Mouse (Mus musculus) CH12F3 (cell line): ENCODE measurements at regions not wholly inside any gene's neighbourhood (a gene's known extent, or its start where the extent isn't known, plus 50 kb on each side); places are given as distances from the start of the nearest gene placed in this dataset.
"Not testable (repeated sequence)": the region's sequence is repeated elsewhere in the genome, so short reads cannot be mapped to it uniquely, and the experiment has no call there.

Experiments
- in situ Hi-C: fragments of 300-500 bp; cut with MboI; formaldehyde crosslinking; loops from 2 replicates; pipeline ENCODE4 v1.14.3; 2020; ENCODE audit warnings: low sequenced_read_pairs

GRCm38 (mm10) chr17:81319605-81320004 lies 122.0 kb upstream of the Gm11096 start:
- in situ Hi-C loops = no loop called here

- in situ Hi-C loops = no loop called here
Measured at GRCm38 (mm10) chr17:81316655-81317054, 124.9 kb upstream of the Gm11096 start.

- in situ Hi-C loops = no loop called here
Measured at GRCm38 (mm10) chr17:81305880-81306279, 135.7 kb upstream of the Gm11096 start.

- in situ Hi-C loops = no loop called here
Measured at GRCm38 (mm10) chr17:81304574-81304973, 137.0 kb upstream of the Gm11096 start.

- in situ Hi-C loops = no loop called here
Measured at GRCm38 (mm10) chr17:81302490-81302889, 139.1 kb upstream of the Gm11096 start.

- in situ Hi-C loops = no loop called here
Measured at GRCm38 (mm10) chr17:81291829-81292228, 149.7 kb upstream of the Gm11096 start.

- in situ Hi-C loops = no loop called here
Measured at GRCm38 (mm10) chr17:81282543-81282942, 159.0 kb upstream of the Gm11096 start.

- in situ Hi-C loops = no loop called here
Measured at GRCm38 (mm10) chr17:81270235-81270634, 171.3 kb upstream of the Gm11096 start.

GRCm38 (mm10) chr17:81261957-81262356 lies 179.6 kb upstream of the Gm11096 start:
- in situ Hi-C loops = no loop called here

- in situ Hi-C loops = no loop called here
Measured at GRCm38 (mm10) chr17:81260036-81260435, 181.5 kb upstream of the Gm11096 start.

- in situ Hi-C loops = no loop called here
Measured at GRCm38 (mm10) chr17:81256106-81256505, 185.5 kb upstream of the Gm11096 start.

GRCm38 (mm10) chr17:81250748-81251147 lies 185.9 kb upstream of the Thumpd2 start:
- in situ Hi-C loops = no loop called here

- in situ Hi-C loops = no loop called here
Measured at GRCm38 (mm10) chr17:81246156-81246555, 181.3 kb upstream of the Thumpd2 start.

GRCm38 (mm10) chr17:81231771-81232170 lies 166.9 kb upstream of the Thumpd2 start:
- in situ Hi-C loops = not testable (repeated sequence)

- in situ Hi-C loops = no loop called here
Measured at GRCm38 (mm10) chr17:81225281-81225680, 160.4 kb upstream of the Thumpd2 start.

GRCm38 (mm10) chr17:81221436-81221835 lies 156.6 kb upstream of the Thumpd2 start:
- in situ Hi-C loops = no loop called here

- in situ Hi-C loops = no loop called here
Measured at GRCm38 (mm10) chr17:81214844-81215243, 150.0 kb upstream of the Thumpd2 start.

- in situ Hi-C loops = no loop called here
Measured at GRCm38 (mm10) chr17:81212043-81212442, 147.2 kb upstream of the Thumpd2 start.

- in situ Hi-C loops = no loop called here
Measured at GRCm38 (mm10) chr17:81210389-81210788, 145.5 kb upstream of the Thumpd2 start.

- in situ Hi-C loops = no loop called here
Measured at GRCm38 (mm10) chr17:81209323-81209722, 144.4 kb upstream of the Thumpd2 start.

GRCm38 (mm10) chr17:81201052-81201451 lies 136.2 kb upstream of the Thumpd2 start:
- in situ Hi-C loops = no loop called here

GRCm38 (mm10) chr17:81194006-81194405 lies 129.1 kb upstream of the Thumpd2 start:
- in situ Hi-C loops = loop anchor here (25.0 kb wide), 2 partner anchors 1668 to 1768 kb away; no protein-coding TSS in a partner anchor

GRCm38 (mm10) chr17:81193230-81193871 lies 128.5 kb upstream of the Thumpd2 start:
- in situ Hi-C loops = loop anchor here (25.0 kb wide), 2 partner anchors 1669 to 1769 kb away; no protein-coding TSS in a partner anchor
